ENCODE assay signal across 14 mouse cellular contexts in genomic region chr13:57945197-57945596, GRCm38 (mm10). TPM values are rescaled to one million over a fixed set of nuclear protein-coding genes. Genes with fewer than 3 reads are reported as not detected.
DNase-seq lines count a peak whose midpoint lies in the region; ATAC-seq and TF ChIP-seq lines count a peak whose summit lies in the region.
"Had no signal": no experiment of that assay in that cellular context is flagged by ENCODE, and none has a peak within 500 bp of the region (broad histone marks: within the 10 kb centered on the region; RNA-seq: fewer than 3 reads in every experiment).

No protein-coding gene starts in this region.

- H3K9me3 ChIP-seq in midbrain, embryonic 14.5 days (ENCODE audit: control insufficient read depth, low read length) = no peaks in the 10 kb centered on the region
- no peaks in the 10 kb centered on the region for H3K9me3 ChIP-seq in midbrain, embryonic 16.5 days (replicated peaks; ENCODE audit: control insufficient read depth, low read length, poor library complexity, severe bottlenecking)
- no peaks in the 10 kb centered on the region for H3K9me3 ChIP-seq in limb, embryonic 14.5 days (ENCODE audit: control insufficient read depth, low read length)
- H3K9me3 ChIP-seq: hindbrain, embryonic 15.5 days had no signal

- H3K36me3 ChIP-seq in midbrain, embryonic 14.5 days (ENCODE audit: control insufficient read depth, insufficient read depth, low read length) = no peaks in the 10 kb centered on the region
- H3K36me3 ChIP-seq in midbrain, embryonic 16.5 days (ENCODE audit: control insufficient read depth, insufficient read depth, low read length) = no peaks in the 10 kb centered on the region
- H3K36me3 ChIP-seq in limb, embryonic 14.5 days (ENCODE audit: control insufficient read depth, insufficient read depth, low read length) = no peaks in the 10 kb centered on the region
- H3K36me3 ChIP-seq: hindbrain, embryonic 15.5 days had no signal

- WGBS in midbrain, embryonic 14.5 days = 65% methylated on average over 11 of the region's 11 CpGs
- WGBS in midbrain, embryonic 16.5 days = 60% methylated on average over 11 of the region's 11 CpGs
- 28% methylated on average over 11 of the region's 11 CpGs for WGBS in limb, embryonic 14.5 days

- no peaks in the 10 kb centered on the region for H3K4me1 ChIP-seq in midbrain, embryonic 14.5 days (ENCODE audit: control insufficient read depth, insufficient read depth, low read length)
- H3K4me1 ChIP-seq in midbrain, embryonic 16.5 days (ENCODE audit: control insufficient read depth, insufficient read depth, low read length) = no peaks in the 10 kb centered on the region; the same call in 1 of the 2 replicates
- H3K4me1 ChIP-seq in limb, embryonic 14.5 days (ENCODE audit: control insufficient read depth, insufficient read depth, low read length) = peaks cover 9% of the 10 kb centered on the region

- TF ChIP-seq POLR2A in limb, embryonic 14.5 days (IDR thresholded peaks at IDR 0.05; ENCODE audit: borderline replicate concordance, extremely low read depth, insufficient read depth, insufficient read length) = no peak

- DNase-seq in embryo, embryonic 10.5 days (ENCODE audit: low spot score) = peak; percentile 32
- no peak for DNase-seq in embryo, embryonic 11 days
- DNase-seq in midbrain, embryonic 14.5 days = peak; percentile 44
- peak; percentile 66 to 67 for DNase-seq in cerebellum, postnatal 36 days
- DNase-seq in limb, embryonic 14.5 days (ENCODE audit: low spot score) = no peak
- no peak for DNase-seq in urinary bladder, postnatal 10 days (ENCODE audit: low spot score)
- no peak for DNase-seq in urinary bladder, postnatal 25 days (ENCODE audit: low spot score)
- DNase-seq: gastrocnemius, postnatal 14 days; right cerebral cortex, postnatal 25 days had no signal

- H3K27me3 ChIP-seq in midbrain, embryonic 14.5 days (ENCODE audit: control insufficient read depth, insufficient read depth, low read length) = no peaks in the 10 kb centered on the region
- H3K27me3 ChIP-seq in midbrain, embryonic 16.5 days (ENCODE audit: control insufficient read depth, insufficient read depth, low read depth, low read length) = no peaks in the 10 kb centered on the region
- H3K27me3 ChIP-seq in limb, embryonic 14.5 days (ENCODE audit: control insufficient read depth, insufficient read depth, low read length) = no peaks in the 10 kb centered on the region

- no peak overlapping the region for H3K9ac ChIP-seq in midbrain, embryonic 14.5 days (replicated peaks; ENCODE audit: low read length)
- no peak overlapping the region for H3K9ac ChIP-seq in midbrain, embryonic 16.5 days (ENCODE audit: low read depth, low read length)
- H3K9ac ChIP-seq in limb, embryonic 14.5 days (ENCODE audit: low read depth, low read length, severe bottlenecking) = no peak overlapping the region
- H3K9ac ChIP-seq: hindbrain, embryonic 15.5 days had no signal

- no peak overlapping the region for H3K27ac ChIP-seq in midbrain, embryonic 14.5 days (replicated peaks; ENCODE audit: low read depth, low read length)
- no peak overlapping the region for H3K27ac ChIP-seq in midbrain, embryonic 16.5 days (ENCODE audit: low read length)
- no peak overlapping the region for H3K27ac ChIP-seq in limb, embryonic 14.5 days (replicated peaks; ENCODE audit: low read depth, low read length)
- H3K27ac ChIP-seq: hindbrain, embryonic 15.5 days; layer of hippocampus, adult 2 months; stomach, postnatal 0 days had no signal

- no peak overlapping the region for H3K4me3 ChIP-seq in midbrain, embryonic 14.5 days (replicated peaks; ENCODE audit: low read depth, low read length)
- no peak overlapping the region for H3K4me3 ChIP-seq in midbrain, embryonic 16.5 days (ENCODE audit: low read depth, low read length)
- H3K4me3 ChIP-seq in limb, embryonic 14.5 days (replicated peaks; ENCODE audit: low read length) = no peak overlapping the region
- H3K4me3 ChIP-seq: hindbrain, embryonic 15.5 days; layer of hippocampus, adult 2 months had no signal

- no peak overlapping the region for H3K4me2 ChIP-seq in midbrain, embryonic 14.5 days (ENCODE audit: low read length)
- no peak overlapping the region for H3K4me2 ChIP-seq in midbrain, embryonic 16.5 days (ENCODE audit: low read length)
- H3K4me2 ChIP-seq in limb, embryonic 14.5 days (replicated peaks; ENCODE audit: low read depth, low read length, severe bottlenecking) = peak overlapping the region; percentile 8; the same call in 1 of the 2 replicates
- H3K4me2 ChIP-seq: hindbrain, embryonic 15.5 days; midbrain, embryonic 11.5 days had no signal

- no peak for ATAC-seq in midbrain, embryonic 14.5 days (ENCODE audit: low FRiP score, low TSS enrichment)
- ATAC-seq in midbrain, embryonic 16.5 days = no peak
- ATAC-seq in limb, embryonic 14.5 days (ENCODE audit: low FRiP score, low read depth) = no peak

RNA-seq across cellular contexts. Expression of gene Spock1, which starts 37.1 kb away (rescaled TPM):
- polyA plus RNA-seq in midbrain, embryonic 14.5 days (2014; fragmentation: Nextera tagmentation; extraction: Ambion mirVana) = 66.2 and 73.1 TPM in 2 replicates
- 76.1 and 81.8 TPM in 2 replicates for polyA plus RNA-seq in midbrain, embryonic 16.5 days (2015; fragmentation: Nextera tagmentation; extraction: Ambion mirVana)
- polyA plus RNA-seq in limb, embryonic 14.5 days (2012; rRNA removed) = 1.6 and 2.0 TPM in 2 replicates
- polyA plus RNA-seq in limb, embryonic 14.5 days (2014; fragmentation: Nextera tagmentation; extraction: Ambion mirVana) = 2.1 and 2.6 TPM in 2 replicates

Comparison
In these comparisons a context has a peak if more than half of its experiments do, and no peak if none do; other contexts are left out.
1. DNase-seq: peak in embryo, embryonic 10.5 days (single experiment), midbrain, embryonic 14.5 days (single experiment) and cerebellum, postnatal 36 days (2 of 2); none in embryo, embryonic 11 days (single experiment), limb, embryonic 14.5 days (single experiment), urinary bladder, postnatal 10 days (single experiment) and urinary bladder, postnatal 25 days (single experiment).
2. RNA of gene Spock1, which starts 37.1 kb away (polyA plus RNA-seq): 76.1 to 81.8 TPM in midbrain, embryonic 16.5 days and 66.2 to 73.1 TPM in midbrain, embryonic 14.5 days; 1.6 to 2.6 TPM in limb, embryonic 14.5 days; every median in the first group is over 10 times any median in the second.